Mouse (Mus musculus): ENCODE results near the gene Cd24a.

Cd24a gene

DNA sequence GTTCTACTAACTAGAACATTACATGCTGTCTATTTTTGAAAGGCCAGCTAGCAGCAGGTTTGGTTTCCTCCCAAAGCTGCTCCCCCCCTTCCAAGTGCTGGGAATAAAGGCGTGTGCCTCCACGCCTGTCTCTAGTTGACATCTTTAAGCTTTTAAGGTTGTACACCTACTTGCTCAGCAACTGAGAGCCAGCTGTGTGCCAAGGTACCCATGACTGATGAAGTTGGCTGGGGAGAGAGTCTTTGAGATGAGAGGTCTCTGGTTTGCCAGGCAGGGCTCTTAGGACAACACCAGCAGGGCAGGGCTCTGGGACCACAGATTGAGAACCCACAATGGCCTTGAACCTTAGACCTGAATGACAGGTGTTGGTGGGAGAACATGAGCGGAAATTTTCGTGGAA, 6.5 kb downstream of the Cd24a start:
- DNase-seq, result no peak

DNA sequence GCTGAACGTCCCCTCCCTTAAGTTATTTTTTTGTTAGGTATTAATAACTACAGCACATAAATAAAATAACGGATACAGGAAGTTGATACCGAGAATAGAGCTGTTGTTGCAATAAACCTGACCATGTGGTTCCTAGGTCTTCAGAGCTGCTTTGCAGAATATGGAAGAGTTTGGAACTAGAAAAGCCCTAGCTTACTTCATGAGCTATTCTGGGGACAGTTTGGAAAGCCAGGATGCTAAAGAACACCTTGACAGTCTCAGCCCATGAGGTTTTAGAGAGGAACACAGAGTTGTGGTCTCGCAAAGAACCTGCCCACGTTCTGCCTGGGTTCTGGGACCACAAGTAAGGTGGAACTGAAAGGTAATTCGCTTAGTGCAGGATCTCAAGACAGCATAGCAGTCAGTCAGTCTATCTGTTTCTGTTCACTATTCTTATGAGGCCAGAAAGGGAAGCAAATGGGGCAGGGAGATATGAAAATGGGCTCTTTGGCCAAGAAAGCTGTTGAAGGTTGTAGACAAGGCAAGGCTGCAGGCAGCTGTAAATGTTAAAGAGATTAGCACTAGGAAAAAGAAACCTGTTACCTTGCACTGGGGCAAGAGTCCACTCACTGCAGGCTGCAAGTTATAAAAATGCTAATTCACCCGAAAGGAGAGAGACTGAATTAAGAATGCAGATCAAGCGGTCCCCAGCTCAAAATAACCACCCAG, 10.5 kb downstream of the Cd24a start:
- no peak for DNase-seq

DNA sequence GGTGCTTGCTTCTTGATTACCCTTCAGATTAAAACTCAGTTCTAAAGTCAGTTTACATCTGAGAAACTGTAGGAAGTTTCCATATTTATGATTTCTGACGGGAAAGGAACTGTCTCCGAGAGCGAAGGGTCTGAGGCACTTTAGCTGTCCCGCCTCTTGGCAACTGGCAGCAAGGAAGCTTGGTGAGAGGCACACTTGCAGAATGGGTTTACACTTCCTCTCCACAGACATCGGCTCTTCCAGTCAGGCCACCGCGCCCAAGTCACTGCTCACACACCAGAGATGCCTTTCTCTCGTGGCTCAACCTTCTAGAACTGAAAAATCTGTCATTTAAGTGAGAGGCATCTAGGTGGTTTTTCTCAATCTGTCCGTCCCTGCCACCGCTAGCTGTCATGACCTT, 13.4 kb downstream of the Cd24a start:
- no peak for DNase-seq

DNA sequence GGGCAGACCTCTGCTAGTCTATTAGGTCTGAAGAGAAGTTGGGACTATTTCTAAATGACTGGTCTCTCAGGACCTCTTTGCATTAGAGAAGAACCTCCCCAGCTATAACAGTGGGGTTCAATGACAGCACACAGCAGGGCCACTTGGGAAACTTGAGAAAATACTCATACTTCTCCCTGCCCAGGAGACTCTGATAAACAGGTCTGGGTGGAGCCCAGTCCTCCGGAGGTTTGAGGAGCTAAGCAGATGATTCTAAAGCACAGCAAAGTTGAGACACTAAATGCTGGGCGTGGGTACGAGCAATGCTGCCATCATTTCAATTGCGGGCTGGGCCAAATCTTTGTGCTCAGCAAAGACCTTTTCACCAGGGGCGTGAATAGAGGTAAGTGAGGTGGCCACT, 15.1 kb downstream of the Cd24a start:
- peak; percentile 82 for DNase-seq

DNA sequence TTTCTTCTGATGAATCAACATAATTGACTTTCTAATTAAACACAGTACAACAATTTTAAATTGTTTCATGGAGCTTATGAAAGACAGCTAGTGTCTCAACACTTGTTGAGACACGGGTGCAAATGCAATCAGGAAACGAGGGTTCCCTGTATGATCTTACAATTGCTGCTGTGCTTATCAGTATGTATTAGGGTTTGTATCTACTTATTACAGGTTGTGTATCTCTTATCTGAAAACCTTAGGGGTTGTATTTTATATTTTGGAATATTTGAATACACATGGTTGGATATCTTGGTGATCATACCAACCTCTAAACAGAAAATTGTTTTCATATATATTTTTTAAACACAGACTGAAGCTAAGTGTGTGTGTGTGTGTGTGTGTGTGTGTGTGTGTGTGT, 16.1 kb downstream of the Cd24a start:
- no peak for DNase-seq

DNA sequence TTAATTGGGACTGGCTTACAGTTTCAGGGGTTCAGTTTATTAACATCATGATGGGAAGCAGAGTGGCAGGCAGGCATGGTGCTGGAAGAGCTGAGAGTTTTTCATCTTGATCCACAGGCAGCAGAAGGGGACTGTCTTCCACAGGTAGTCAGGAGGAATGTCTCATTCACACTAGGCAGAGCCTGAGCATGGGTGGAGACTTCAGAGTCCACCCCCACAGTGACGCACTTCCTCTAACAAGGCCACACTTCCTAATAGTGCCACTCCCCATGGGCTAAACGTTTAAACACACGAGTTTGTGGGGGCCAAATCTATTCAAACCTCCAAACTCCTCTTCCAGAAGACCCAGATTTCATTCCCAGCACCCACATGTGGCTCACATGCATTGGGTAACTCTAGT, 16.8 kb downstream of the Cd24a start:
- DNase-seq, result peak; percentile 69

DNA sequence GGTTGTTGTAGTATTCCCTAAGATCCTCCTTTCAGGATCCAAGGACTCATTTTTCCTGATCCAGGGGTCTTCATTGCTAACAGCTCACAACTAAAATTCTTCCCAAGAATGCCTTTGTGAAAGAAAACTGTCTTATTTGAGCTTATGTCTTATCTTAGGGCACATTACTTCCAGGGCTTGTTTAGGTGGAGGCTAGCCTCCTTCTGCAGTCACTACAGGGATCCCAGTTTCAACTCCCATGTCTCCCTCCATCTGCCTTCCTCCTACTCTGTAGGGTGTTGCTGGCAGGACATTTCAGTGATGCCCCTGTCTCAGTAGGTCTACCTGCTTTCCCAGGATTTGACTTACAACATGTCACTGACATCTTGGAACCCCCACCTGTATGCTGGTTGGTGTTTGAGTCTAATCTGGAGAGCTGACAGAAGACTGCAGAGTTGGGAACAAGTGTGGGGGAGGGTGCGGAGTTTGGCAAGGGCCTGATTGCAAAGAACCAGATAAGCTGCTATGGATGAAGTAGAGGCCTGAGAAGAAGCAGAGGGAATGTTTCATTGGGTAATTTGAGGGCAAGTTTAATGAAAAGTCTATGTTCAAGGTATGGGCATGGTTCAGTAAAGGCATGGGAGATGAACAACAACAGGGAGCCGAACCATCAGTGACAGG, 20.1 kb downstream of the Cd24a start:
- DNase-seq, result peak; percentile 85

DNA sequence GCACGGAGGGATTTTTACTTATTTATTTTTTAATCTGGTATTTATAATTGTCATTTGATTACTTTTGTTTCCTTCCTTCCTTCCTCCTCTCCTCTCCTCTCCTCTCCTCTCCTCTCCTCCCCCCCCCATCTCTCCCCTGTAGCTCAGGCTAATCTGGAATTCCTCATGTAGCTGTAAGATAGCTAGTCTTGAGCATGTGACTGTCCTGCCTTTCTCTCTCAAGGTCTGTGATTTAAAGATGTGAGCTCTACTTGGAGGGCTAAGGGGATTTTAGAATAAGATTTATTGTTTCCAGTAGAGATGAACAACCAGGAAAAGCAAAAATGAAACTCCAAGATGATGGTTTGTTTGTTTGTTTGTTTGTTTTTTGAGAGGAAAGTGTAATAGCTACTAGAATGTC, 23.0 kb downstream of the Cd24a start:
- DNase-seq, result no peak

DNA sequence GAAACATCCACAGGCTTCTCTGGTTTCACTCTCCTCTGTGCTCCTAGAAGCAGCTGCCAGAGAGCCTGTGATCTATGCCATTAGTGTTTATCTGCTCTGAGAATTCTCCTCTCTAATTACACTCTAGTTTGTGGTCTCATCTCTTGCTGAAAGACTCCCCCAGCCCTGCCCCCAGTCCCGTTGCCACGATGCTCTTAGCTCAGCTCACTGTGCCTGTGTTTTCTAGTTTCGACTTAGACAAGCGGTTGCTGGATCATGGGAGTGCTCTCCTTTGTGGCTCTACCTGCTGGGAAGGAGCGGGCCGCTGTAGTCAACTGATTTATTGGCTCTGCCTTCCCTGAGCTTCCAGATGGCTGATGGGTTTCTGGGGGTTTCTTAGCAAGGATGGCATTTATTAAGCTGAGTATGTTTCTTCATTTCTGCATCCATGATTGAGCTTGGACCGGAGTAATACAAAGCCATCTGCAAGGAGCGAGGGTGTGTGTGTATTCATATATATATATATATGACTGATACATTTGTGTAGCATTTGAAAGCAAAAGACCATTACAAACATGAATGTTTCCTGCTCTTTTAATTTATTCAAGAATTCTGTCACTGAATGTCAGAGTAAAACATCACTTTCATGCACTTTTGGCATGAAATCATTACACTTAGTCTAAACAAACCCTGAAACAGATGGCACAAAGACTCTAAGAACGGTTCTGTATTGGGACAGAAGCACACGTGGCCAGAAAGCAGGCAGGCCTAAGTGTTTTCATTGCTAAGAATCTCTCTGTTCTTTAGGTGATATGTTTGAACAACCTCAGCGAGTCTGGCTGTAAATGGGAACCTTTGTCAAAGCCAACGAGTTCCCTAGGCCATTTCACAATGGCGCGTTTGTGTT, 23.7 kb downstream of the Cd24a start:
- DNase-seq, result no peak

DNA sequence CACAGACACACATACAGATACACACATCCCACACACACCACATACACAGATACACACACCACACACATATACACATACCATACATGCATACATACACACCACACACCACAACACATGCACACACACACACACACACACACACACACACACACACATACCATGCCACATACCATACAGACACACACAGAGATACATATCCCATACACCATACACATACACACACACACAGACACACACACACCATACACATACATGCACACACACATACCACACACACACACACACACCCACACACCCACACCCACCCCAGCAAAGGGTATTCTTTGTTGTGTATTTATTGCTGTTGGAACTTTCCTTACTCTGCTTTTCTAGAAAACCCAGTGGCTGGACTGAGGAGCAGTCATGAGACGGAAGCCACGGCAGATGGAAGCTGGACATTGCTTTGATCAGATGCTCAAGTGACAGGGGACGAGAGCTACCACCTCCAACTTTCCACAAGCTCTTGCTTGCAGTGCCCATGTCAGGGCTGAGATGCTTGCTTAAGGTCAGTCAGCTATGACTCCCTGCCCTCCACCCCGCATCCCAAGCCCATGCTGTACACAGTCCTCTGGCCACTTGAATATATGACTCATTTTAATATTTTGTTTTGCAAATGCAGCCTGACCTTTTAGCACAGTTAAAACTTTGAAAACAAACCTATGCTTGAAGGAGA, 26.0 kb downstream of the Cd24a start:
- DNase-seq, result no peak

DNA sequence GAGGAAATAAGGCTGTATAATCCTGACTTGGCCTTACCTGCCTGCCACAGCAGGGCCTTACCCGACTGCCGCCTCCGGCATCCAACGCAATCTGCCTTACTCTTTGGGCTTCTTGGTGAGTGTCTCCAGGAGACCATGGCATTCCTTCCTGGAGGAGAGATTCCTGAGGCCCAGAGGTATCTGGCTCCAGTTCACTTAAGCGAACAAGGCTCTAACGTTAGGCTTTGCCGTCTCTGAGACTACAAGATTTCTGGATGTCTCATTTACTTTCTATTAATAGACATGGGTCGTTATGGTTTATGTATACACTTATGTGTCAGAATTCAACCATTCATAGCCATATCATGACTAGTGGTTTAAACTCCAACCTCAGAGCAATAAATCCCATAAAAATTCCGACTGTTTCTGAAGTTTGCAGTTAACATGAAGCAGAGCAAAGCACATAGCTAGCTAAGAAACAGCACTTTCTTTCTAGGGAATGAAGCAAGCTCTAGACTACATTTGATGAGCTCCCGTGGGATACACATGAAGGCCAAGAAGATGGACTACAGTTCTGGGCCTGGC, 26.7 kb downstream of the Cd24a start:
- DNase-seq, result no peak

DNA sequence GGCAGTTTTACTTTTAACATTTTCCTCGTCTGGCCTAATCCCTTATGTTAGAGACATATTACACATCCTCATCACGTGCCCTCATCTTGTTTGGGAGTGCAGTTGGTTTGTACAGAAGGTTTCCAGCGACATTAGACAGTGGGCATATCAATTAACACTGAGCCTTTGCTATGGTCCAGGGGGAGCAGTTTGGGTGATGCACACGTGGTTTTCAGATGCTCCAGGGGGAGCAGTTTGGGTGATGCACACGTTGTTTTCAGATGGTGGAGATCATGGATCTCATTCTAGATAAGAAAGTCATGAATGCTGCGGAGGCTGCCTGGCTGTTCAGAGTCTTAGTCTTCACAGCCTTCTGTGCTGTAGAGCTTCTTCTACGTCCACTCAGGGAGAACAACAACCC, 27.8 kb downstream of the Cd24a start:
- no peak for DNase-seq

DNA sequence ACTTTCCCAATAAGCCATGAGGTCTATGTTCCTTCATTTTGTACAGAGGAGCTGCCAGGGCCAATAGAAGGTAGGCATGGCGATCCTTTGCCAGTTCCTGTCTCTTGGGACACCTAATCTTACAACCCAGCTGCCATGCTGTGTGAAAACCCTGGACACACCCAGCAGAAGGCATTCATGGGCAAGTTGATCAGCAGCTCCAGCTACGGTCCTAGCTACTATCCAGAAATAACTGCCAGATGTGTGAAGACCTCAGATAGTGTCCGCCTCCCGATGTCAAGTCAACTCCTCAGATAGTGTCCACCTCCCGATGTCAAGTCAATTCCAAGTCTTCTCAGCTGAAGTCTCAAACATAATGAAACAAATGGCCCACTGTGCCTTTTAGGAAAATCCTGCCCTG, 31.4 kb downstream of the Cd24a start:
- peak; percentile 89 for DNase-seq

DNA sequence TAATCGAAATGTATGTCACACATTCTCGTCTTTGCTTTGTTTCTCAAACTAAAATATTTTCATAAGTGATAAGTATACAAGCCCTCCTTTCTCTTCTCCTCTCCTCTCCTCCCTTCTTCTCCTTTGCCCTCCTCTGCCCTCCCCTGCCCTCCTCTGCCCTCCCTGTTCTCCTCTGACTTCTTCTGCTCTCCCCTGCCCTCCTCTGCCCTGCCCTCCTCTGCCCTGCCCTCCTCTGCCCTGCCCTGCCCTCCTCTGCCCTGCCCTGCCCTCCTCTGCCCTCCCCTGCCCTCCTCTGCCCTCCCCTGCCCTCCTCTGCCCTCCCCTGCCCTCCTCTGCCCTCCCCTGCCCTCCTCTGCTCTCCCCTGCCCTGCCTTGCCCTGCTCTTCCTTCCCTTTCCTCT, 31.9 kb downstream of the Cd24a start:
- DNase-seq, result peak; percentile 84

DNA sequence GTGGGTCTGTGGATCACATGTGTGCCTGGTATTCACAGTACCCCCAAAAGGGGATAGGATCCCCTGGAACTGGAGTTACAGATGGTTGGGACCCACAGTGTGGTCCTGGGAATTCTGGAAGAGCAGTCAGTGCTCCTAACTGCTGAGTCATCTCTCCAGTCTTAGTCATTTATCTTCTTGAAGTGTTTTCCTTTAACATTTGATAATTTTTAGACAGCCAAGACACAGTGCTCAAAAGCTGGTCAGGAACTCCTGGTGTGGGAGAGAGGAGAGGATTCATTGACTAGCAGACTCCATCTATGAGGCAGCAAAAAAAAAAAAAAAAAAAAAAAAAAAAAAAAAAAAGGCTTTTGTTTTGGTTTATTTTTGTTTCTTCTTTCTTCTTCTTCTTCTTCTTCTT, 33.0 kb downstream of the Cd24a start:
- DNase-seq, result peak; percentile 53

DNA sequence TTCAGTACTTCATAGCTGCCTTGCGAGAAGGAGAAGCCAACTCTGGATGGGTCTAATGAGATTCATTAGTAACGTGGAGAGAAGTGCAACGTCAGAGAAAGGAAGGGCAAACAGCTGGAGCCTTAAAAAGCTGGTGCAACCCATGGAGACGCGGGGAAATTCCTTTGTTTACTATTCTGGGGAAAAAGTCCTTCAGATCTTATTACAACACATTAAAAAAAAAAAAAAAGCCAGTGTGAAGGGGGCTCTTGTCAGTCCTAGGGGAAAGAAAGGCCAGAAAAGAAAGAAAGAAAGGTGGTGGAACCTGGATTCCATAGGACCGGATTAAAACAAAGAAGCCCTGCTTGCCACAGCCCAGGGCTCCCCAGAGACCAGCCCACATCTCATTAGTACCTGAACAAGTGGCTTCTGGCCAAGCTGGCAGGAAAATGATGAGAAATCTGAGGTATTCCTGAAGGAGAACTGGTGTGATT, 41.0 kb downstream of the Cd24a start:
- DNase-seq, result no peak

DNA sequence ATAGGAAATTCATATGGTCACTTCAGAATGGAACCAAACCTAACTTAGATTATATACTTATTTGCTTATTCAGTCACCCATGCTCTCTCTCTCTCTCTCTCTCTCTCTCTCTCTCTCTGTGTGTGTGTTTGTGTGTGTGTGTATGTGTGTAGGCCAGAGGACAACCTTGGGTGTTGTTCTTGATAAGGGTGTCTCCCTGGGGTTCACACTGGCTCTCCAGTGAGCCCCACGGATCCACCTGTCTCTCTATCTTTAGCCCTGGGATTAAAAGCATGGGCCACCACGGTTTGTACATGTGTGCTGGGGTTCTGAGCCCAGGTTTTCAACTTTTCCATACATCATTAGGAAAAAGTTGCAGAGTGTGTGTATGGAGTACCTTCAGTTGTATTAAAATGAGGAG, 41.9 kb downstream of the Cd24a start:
- peak; percentile 60 for DNase-seq

DNA sequence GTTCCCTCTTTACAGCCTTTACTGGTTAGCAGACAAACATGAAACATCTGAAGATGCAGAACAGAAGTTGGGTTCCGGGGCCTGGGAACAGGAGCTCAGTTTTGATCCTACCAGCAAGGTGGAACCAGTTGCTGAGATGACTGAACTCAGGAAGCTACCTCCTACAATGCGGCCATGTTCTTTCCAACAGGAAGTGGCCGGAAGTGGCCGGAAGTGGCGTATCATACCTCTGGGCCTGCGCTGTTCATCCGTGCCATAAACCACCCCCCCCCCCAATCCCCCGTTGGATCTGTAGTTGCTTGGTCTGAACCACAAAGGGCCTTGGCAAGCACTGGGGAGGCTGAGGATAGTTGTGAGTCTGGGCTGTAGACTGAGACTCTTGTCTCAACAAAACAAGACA, 45.4 kb downstream of the Cd24a start:
- no peak for DNase-seq

DNA sequence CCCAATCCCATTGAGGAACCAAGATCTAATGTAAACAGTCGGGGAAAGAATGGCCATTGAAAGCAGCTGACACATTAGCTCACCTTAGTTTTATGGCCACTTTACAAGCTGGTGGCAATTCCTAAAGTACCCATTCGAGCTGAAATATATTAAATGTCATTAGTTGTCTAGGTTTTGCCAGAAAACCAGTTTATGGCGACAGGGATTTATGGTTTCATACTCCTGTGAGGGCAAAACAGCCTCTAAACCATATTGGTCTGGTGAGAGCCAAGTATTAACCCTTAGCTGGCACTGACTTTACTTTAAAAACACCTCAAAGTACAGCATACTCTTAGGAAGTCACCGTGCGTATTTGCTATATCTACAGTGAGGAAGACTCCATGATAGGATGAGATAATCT, 46.3 kb downstream of the Cd24a start:
- no peak for DNase-seq

DNA sequence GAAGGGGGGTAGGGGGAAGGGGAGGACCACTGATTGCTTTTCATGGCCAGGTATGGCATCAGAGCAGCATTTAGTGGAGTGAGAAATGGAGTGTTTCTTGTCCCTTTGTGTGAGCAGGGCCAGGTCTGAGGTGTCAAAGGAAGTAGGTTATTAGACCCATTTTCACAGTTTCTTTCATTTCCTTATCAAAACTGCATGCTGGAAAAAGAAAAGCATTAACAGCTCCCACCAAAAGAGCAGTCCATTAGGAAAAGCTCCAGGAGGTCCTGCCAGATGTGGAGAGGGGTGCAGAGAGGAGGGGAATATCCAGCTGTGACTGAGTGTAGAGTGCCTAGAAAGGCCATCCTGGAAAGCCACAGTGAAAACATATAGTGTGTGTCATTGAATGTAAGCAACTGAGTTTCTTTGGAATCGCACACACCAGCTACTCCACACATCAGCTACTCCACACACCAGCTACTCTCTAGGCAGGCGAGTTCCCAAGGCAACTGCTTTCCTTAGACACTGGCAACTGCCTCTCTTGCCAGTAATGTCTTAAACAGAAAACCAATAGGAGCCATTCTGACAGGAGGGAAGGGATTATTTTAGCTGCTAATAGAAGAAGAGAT, 46.8 kb downstream of the Cd24a start:
- peak; percentile 33 for DNase-seq

DNA sequence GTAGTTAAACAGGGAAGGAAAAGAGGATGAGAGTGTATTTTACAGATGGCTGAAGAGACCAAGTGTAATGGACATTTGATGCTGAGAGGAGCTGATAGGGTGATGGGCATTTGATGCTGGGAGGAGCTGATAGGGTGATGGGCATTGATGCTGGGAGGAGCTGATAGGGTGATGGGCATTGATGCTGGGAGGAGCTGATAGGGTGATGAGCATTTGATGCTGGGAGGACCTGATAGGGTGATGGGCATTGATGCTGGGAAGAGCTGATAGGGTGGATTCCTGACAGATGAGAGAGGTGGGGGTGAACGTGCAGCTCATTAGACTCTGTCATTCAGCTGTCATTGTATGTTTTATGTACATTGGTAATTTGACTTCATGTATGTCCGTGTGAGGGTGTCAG, 47.5 kb downstream of the Cd24a start:
- peak; percentile 83 for DNase-seq

DNA sequence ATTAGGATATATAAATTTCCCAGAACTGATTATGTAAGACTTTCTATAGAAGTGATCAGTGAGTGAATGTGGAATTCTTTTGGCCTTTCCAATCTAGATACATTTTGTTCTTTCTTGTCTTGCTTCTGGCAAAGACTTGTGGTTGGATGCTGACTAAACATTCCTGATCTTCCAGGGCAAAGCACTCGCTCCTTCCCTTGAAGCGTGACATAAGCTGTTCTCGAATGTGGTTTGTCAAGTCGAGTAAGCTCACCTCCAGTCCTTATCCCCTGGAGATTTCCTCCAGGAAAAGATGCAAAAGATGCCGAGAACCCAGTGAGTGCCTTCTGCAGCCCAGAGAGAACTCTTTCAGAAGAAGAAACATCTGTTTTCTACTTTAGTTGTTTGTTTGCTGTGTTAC, 51.1 kb downstream of the Cd24a start:
- no peak for DNase-seq

All from liver (tissue).